Mouse (Mus musculus): Measurements from ENCODE around the gene Cacna1c.

Gene Cacna1c

DNA sequence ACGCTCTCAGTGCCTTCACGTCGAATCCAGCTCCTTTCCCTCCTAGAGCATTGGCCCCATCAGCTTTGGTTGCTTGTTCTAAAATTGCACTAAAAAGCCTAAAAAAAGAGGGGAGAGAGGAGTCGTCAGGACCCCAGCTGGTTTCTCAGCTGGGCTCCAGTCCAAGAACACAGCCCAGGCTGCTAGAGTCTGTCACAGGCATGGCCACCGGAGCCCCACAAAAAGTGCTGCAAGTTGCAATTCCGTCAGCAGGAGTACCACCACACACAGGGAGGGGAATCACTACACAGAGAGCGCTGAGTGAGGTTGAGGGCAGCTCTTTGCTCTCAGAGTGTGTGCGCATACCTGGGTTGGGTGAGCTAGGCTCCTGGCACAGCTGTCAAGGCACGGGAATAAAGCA is 419.8 kb downstream of the Cacna1c start:
- no peak for TF ChIP-seq GATA4 (IDR thresholded peaks at IDR 0.05; ENCODE audit: insufficient replicate concordance, low read length)

GRCm38 (mm10) chr6:118772581-118772980 is 423.6 kb downstream of the Cacna1c start:
- no peak for TF ChIP-seq GATA4 (IDR thresholded peaks at IDR 0.05; ENCODE audit: insufficient replicate concordance, low read length)

DNA sequence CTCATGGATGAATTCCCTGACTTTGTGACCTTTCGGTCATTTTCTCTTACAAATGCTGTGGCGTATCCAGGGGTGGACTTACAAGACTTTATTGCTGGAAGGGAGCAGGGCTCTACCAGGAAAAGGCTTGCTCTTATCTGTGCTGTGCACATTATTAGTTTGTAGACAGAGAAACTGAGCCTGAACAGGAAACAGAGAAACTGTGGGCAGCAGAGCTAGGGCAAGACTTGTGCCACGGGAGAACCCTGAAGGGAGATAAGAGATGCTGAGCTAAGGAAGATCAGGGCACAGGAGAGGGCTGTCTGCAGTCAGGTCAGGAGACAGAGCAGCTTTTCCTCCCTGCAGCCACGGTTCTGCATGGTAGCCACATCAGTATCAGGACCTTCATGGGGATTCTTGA is 425.1 kb downstream of the Cacna1c start:
- no peak for TF ChIP-seq GATA4 (IDR thresholded peaks at IDR 0.05; ENCODE audit: insufficient replicate concordance, low read length)

DNA sequence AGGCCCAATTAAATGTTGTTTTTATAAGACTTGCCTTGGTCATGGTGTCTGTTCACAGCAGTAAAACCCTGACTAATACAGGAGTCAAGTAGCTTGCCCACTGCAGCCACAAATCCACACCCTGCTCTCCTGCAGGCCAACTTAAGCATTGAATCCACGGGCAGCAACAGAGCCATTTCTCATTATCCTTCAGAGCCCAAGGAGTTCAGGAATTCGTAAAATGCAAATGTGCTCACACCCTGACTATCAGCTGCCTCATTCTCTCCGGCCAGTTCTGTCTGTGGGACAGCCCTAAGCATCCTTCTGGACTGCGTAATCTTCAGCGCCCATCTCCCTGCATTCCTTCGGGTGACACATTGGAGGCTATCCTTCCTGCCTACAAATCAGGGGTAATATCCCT is 425.8 kb downstream of the Cacna1c start:
- TF ChIP-seq GATA4 (IDR thresholded peaks at IDR 0.05; ENCODE audit: insufficient replicate concordance, low read length): no peak

DNA sequence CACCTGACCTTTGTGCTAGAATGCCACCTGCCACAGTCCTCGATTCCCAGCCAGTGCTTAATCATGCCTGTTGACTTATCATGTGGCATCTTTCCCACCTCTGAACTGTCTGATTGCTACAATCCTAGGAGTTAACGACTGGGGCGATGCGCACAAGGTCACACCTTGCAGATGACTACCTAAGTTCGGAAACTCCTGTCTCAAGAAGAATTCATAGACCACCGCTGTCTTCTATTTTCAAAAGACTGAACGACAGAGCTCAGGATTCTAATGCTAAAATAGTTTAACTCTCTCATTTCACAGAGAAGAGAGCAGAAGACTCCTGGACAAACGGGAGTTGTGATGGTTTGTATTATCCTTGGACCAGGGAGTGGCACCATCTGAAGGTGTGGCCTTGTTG is 426.4 kb downstream of the Cacna1c start:
- no peak for TF ChIP-seq GATA4 (IDR thresholded peaks at IDR 0.05; ENCODE audit: insufficient replicate concordance, low read length)

- TF ChIP-seq GATA4 (IDR thresholded peaks at IDR 0.05; ENCODE audit: insufficient replicate concordance, low read length): no peak
Observed at GRCm38 (mm10) chr6:118767698-118768097, 428.5 kb downstream of the Cacna1c start.

DNA sequence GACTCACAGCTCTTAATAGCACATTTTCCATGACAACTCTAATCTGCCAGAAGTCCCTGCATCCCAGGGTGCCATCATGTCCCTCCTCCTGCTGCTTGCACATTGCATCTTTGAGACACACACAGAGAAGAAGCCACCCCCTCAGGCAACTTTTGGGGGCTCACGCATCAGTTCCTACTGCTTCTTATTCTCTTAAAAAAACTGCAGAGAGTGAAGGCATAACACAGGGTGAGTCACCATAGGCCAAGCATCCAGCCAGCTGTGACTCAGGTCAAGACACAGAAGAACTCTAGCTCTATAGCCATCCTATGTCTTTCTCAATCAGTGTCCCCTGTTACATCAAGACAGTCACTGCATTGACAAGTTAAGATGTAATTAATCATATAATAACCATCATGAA is 431.0 kb downstream of the Cacna1c start:
- TF ChIP-seq GATA4 (IDR thresholded peaks at IDR 0.05; ENCODE audit: insufficient replicate concordance, low read length): no peak

- no peak for TF ChIP-seq GATA4 (IDR thresholded peaks at IDR 0.05; ENCODE audit: insufficient replicate concordance, low read length)
Observed at GRCm38 (mm10) chr6:118759015-118759414, 437.2 kb downstream of the Cacna1c start.

DNA sequence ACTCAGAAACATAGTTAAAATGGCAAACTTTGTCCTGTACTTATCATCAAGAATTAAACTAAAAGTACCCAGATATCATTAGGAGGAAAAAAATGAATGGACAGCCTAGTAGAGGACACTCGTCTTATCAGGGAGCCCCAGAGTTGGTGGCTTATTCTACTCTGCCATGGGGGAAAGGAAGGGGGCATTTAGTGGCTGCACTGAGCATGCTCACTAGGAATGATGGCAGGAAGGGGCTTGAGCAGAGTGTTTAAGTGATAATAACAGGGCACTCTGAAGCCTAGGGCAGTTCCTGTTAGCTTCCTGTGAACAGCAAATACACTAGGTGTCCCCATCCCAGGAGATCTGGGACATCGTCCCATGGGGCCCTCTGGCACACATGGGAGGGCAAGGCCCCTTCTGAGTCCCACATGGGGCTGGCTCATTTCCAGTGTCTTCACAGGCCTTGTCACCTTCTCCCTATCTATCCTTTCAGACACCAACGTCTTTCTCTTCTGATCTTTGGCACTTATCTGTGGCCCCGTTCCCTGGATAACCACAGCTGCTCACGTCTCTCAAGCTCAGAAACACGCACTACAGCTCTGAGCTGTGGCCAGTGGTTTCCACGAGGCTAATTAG is 437.8 kb downstream of the Cacna1c start:
- TF ChIP-seq GATA4 (IDR thresholded peaks at IDR 0.05; ENCODE audit: insufficient replicate concordance, low read length): no peak

- TF ChIP-seq GATA4 (IDR thresholded peaks at IDR 0.05; ENCODE audit: insufficient replicate concordance, low read length): no peak
Observed at GRCm38 (mm10) chr6:118757533-118758289, 438.5 kb downstream of the Cacna1c start.

DNA sequence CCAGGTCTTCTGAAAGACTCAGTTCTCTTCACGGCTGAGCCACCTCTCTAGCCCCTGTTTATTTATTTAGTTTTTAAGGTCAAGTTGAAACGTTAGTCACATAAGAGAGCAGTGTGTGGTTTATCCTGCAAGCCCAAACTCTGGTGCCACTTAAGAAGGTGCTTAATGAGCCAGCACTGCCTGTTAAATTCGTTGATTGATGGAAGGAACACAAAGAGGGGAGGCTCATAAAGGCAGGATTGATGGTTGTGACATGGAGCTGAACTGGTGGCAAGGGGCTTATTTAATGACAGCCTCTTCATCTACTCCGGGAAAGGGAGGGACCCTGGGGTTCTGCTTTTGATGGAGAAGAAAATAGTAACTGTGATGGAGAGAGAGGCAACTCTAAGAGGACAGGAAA is 439.7 kb downstream of the Cacna1c start:
- no peak for TF ChIP-seq GATA4 (IDR thresholded peaks at IDR 0.05; ENCODE audit: insufficient replicate concordance, low read length)

DNA sequence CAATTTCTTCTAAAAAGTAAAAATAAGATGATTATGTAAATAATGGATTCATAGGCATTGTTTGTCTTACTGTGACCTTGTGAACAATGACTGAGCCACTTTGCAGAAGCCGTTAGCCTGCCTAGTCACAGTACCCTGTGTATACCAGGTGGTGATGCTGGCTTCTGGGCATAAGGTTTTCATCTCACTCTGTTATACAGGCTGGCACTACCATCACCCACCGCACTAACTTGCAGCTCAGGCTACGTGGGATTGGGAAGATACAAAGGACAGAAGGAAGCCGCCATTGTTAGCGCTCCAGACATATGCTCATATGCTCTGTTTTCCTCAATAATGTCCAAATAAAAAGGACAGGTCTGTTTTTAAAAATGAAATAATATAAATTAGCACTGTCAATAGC is 440.4 kb downstream of the Cacna1c start:
- no peak for TF ChIP-seq GATA4 (IDR thresholded peaks at IDR 0.05; ENCODE audit: insufficient replicate concordance, low read length)

DNA sequence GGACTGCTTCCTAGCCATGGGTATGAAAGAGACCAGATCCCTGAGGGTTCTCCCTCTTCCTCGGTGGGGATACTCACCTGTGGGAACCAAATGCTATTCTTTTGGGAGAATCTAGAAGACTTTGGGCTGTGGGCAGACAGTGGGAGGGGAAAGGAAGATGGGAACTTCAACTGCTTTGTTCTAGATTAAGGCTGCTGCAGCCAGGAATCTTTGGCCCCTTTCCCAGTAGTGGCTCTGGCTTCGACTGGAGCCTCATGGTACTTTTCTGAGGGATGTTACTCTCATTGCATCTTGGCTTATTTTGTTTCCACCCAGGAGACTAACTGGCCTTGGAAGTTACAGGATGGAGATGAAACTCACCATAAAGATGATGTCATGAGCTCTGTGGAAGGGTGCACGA is 441.8 kb downstream of the Cacna1c start:
- TF ChIP-seq GATA4 (IDR thresholded peaks at IDR 0.05; ENCODE audit: insufficient replicate concordance, low read length): no peak

GRCm38 (mm10) chr6:118753787-118754186 is 442.4 kb downstream of the Cacna1c start:
- TF ChIP-seq GATA4 (IDR thresholded peaks at IDR 0.05; ENCODE audit: insufficient replicate concordance, low read length): no peak

DNA sequence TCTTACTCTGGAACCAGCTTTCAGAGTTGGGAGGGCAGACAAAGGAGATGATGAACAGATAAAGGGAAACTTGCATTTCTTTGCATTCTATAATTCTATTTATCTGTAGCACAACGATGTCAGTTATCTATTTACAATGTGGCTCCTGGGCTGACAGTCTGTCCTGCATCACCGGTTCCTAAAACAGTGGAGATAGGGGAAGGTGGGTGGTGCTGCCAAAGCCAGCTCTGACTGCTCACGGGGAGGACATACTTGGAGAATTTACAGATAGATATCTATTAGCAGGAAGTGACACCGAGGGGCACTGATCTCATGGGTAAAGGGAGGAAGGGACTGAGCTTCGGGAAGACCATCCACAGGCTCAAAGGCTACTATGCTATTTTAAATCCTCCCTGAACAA is 443.2 kb downstream of the Cacna1c start:
- no peak for TF ChIP-seq GATA4 (IDR thresholded peaks at IDR 0.05; ENCODE audit: insufficient replicate concordance, low read length)

DNA sequence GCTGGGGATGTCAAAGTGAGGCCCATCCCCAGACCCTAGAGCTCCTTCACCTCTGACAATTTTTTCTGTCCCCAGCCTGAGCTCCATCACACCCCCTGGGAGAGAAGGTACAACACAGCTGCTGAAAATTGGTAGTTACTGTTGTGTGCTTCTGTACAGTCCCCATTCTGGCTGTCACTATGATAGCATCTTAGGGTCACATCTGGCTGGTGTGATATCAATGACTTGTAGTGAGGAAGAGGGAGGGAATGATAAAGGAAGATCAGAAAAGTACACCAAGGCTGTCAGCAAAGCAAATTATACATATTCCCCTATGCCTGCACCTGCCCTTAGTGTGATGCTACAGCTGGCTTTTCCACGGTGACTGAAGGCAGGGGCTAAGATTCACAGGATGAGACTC is 446.9 kb downstream of the Cacna1c start:
- TF ChIP-seq GATA4 (IDR thresholded peaks at IDR 0.05; ENCODE audit: insufficient replicate concordance, low read length): no peak

DNA sequence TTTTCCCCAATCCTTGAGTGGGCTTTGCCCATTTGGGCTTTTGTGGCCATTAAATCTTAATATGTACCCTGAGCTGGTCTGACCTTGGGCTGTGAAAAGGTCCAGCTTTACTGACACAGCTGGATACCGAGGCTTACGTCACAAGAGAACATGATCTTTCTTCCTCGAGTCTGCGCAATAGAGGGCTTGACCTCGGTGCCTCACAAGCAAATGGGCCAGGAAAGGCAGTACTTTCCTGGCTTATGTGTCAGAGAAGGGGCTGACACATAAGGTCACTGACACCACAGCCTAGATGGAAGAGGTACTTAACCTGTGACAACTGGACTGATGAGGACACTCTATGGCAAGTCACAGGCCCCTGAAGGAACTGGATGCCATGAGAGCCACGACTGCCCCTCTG is 453.5 kb downstream of the Cacna1c start:
- no peak for TF ChIP-seq GATA4 (IDR thresholded peaks at IDR 0.05; ENCODE audit: insufficient replicate concordance, low read length)
